Mouse (Mus musculus): ENCODE measurements at regions not wholly inside any gene's neighbourhood (a gene's known extent, or its start where the extent isn't known, plus 50 kb on each side); places are given as distances from the start of the nearest gene placed in this dataset.

- Histone ChIP-seq H3K9ac (ENCODE audit: low read length) (no peak overlapping the region), H3K27ac (ENCODE audit: low read depth) (no peak overlapping the region), H3K4me2 (ENCODE audit: low read length) (no peak overlapping the region), H3K27me3 (replicated peaks; ENCODE audit: control insufficient read depth, insufficient read depth, low read length) (no peaks in the 10 kb centered on the region), H3K9me3 (ENCODE audit: control insufficient read depth, low read length) (no peaks in the 10 kb centered on the region), H3K4me1 (replicated peaks; ENCODE audit: control insufficient read depth, insufficient read depth, low read length) (no peaks in the 10 kb centered on the region), H3K4me3 (ENCODE audit: low read depth, low read length) (no peak overlapping the region), H3K36me3 (ENCODE audit: control insufficient read depth, insufficient read depth, low read length) (no peaks in the 10 kb centered on the region)
- ATAC-seq (replicated peaks; ENCODE audit: low FRiP score, low TSS enrichment, low read depth) = no peak
- 87% methylated on average over 7 of the region's 7 CpGs for WGBS
- no peak for DNase-seq (ENCODE audit: low spot score)
These were observed 346.5 kb downstream of the Prdm2 start for GRCm38 (mm10) chr4:142866341-142866740.

- ATAC-seq (replicated peaks; ENCODE audit: low FRiP score, low TSS enrichment, low read depth) (no peak), DNase-seq (ENCODE audit: low spot score) (no peak)
- Histone ChIP-seq H3K4me1 (replicated peaks; ENCODE audit: control insufficient read depth, insufficient read depth, low read length) (no peaks in the 10 kb centered on the region), H3K9ac (ENCODE audit: low read length) (no peak overlapping the region), H3K9me3 (ENCODE audit: control insufficient read depth, low read length) (no peaks in the 10 kb centered on the region), H3K4me2 (ENCODE audit: low read length) (no peak overlapping the region), H3K27me3 (replicated peaks; ENCODE audit: control insufficient read depth, insufficient read depth, low read length) (no peaks in the 10 kb centered on the region), H3K36me3 (ENCODE audit: control insufficient read depth, insufficient read depth, low read length) (no peaks in the 10 kb centered on the region), H3K4me3 (ENCODE audit: low read depth, low read length) (no peak overlapping the region), H3K27ac (ENCODE audit: low read depth) (no peak overlapping the region)
- 93% methylated on average over 2 of the region's 2 CpGs for WGBS
These were observed 347.2 kb downstream of the Prdm2 start for GRCm38 (mm10) chr4:142865593-142865992.

GRCm38 (mm10) chr4:142863939-142864338 lies 348.9 kb downstream of the Prdm2 start:
- Histone ChIP-seq H3K27me3 (replicated peaks; ENCODE audit: control insufficient read depth, insufficient read depth, low read length) (no peaks in the 10 kb centered on the region), H3K9ac (ENCODE audit: low read length) (no peak overlapping the region), H3K36me3 (ENCODE audit: control insufficient read depth, insufficient read depth, low read length) (no peaks in the 10 kb centered on the region), H3K4me3 (ENCODE audit: low read depth, low read length) (no peak overlapping the region), H3K4me2 (ENCODE audit: low read length) (no peak overlapping the region), H3K27ac (ENCODE audit: low read depth) (no peak overlapping the region), H3K9me3 (ENCODE audit: control insufficient read depth, low read length) (no peaks in the 10 kb centered on the region), H3K4me1 (replicated peaks; ENCODE audit: control insufficient read depth, insufficient read depth, low read length) (no peaks in the 10 kb centered on the region)
- ATAC-seq (replicated peaks; ENCODE audit: low FRiP score, low TSS enrichment, low read depth) (no peak), DNase-seq (ENCODE audit: low spot score) (no peak)
- WGBS = 67% methylated on average over 5 of the region's 5 CpGs

- Histone ChIP-seq H3K4me2 (ENCODE audit: low read length) (no peak overlapping the region), H3K27me3 (replicated peaks; ENCODE audit: control insufficient read depth, insufficient read depth, low read length) (no peaks in the 10 kb centered on the region), H3K9ac (ENCODE audit: low read length) (no peak overlapping the region), H3K36me3 (ENCODE audit: control insufficient read depth, insufficient read depth, low read length) (no peaks in the 10 kb centered on the region), H3K9me3 (ENCODE audit: control insufficient read depth, low read length) (no peaks in the 10 kb centered on the region), H3K27ac (ENCODE audit: low read depth) (no peak overlapping the region), H3K4me1 (replicated peaks; ENCODE audit: control insufficient read depth, insufficient read depth, low read length) (no peaks in the 10 kb centered on the region), H3K4me3 (ENCODE audit: low read depth, low read length) (no peak overlapping the region)
- no peak for ATAC-seq (replicated peaks; ENCODE audit: low FRiP score, low TSS enrichment, low read depth)
- DNase-seq (ENCODE audit: low spot score) = no peak
- 87% methylated on average over 3 of the region's 3 CpGs for WGBS
These were observed 352.4 kb downstream of the Prdm2 start for GRCm38 (mm10) chr4:142860441-142860840.

GRCm38 (mm10) chr4:142856626-142857025 lies 356.2 kb downstream of the Prdm2 start:
- Histone ChIP-seq H3K4me1 (replicated peaks; ENCODE audit: control insufficient read depth, insufficient read depth, low read length) (no peaks in the 10 kb centered on the region), H3K36me3 (ENCODE audit: control insufficient read depth, insufficient read depth, low read length) (no peaks in the 10 kb centered on the region), H3K4me3 (ENCODE audit: low read depth, low read length) (no peak overlapping the region), H3K4me2 (ENCODE audit: low read length) (no peak overlapping the region), H3K9me3 (ENCODE audit: control insufficient read depth, low read length) (no peaks in the 10 kb centered on the region), H3K27ac (ENCODE audit: low read depth) (no peak overlapping the region), H3K27me3 (replicated peaks; ENCODE audit: control insufficient read depth, insufficient read depth, low read length) (no peaks in the 10 kb centered on the region), H3K9ac (ENCODE audit: low read length) (no peak overlapping the region)
- ATAC-seq (replicated peaks; ENCODE audit: low FRiP score, low TSS enrichment, low read depth) (no peak), DNase-seq (ENCODE audit: low spot score) (no peak)
- WGBS = 64% methylated on average over 6 of the region's 6 CpGs

GRCm38 (mm10) chr4:142855635-142856034 lies 357.2 kb downstream of the Prdm2 start:
- H3K36me3 ChIP-seq (ENCODE audit: control insufficient read depth, insufficient read depth, low read length) = no peaks in the 10 kb centered on the region
- no peak for ATAC-seq (replicated peaks; ENCODE audit: low FRiP score, low TSS enrichment, low read depth)
- H3K27me3 ChIP-seq (replicated peaks; ENCODE audit: control insufficient read depth, insufficient read depth, low read length) = no peaks in the 10 kb centered on the region
- 89% methylated on average over 6 of the region's 6 CpGs for WGBS
- DNase-seq (ENCODE audit: low spot score) = no peak
- no peak overlapping the region for H3K27ac ChIP-seq (ENCODE audit: low read depth)
- no peak overlapping the region for H3K4me3 ChIP-seq (ENCODE audit: low read depth, low read length)
- H3K9ac ChIP-seq (ENCODE audit: low read length) = no peak overlapping the region
- no peaks in the 10 kb centered on the region for H3K9me3 ChIP-seq (ENCODE audit: control insufficient read depth, low read length)
- no peak overlapping the region for H3K4me2 ChIP-seq (ENCODE audit: low read length)
- no peaks in the 10 kb centered on the region for H3K4me1 ChIP-seq (replicated peaks; ENCODE audit: control insufficient read depth, insufficient read depth, low read length)

- H3K4me2 ChIP-seq (ENCODE audit: low read length) = no peak overlapping the region
- ATAC-seq (replicated peaks; ENCODE audit: low FRiP score, low TSS enrichment, low read depth) = no peak
- H3K9me3 ChIP-seq (ENCODE audit: control insufficient read depth, low read length) = no peaks in the 10 kb centered on the region
- no peak for DNase-seq (ENCODE audit: low spot score)
- no peak overlapping the region for H3K4me3 ChIP-seq (ENCODE audit: low read depth, low read length)
- no peaks in the 10 kb centered on the region for H3K27me3 ChIP-seq (replicated peaks; ENCODE audit: control insufficient read depth, insufficient read depth, low read length)
- H3K27ac ChIP-seq (ENCODE audit: low read depth) = no peak overlapping the region
- no peak overlapping the region for H3K9ac ChIP-seq (ENCODE audit: low read length)
- 89% methylated on average over 15 of the region's 15 CpGs for WGBS
- no peaks in the 10 kb centered on the region for H3K4me1 ChIP-seq (replicated peaks; ENCODE audit: control insufficient read depth, insufficient read depth, low read length)
- no peaks in the 10 kb centered on the region for H3K36me3 ChIP-seq (ENCODE audit: control insufficient read depth, insufficient read depth, low read length)
These were observed 358.9 kb downstream of the Prdm2 start for GRCm38 (mm10) chr4:142853924-142854323.

GRCm38 (mm10) chr4:142845066-142845696 lies 367.6 kb downstream of the Prdm2 start:
- no peaks in the 10 kb centered on the region for H3K27me3 ChIP-seq (replicated peaks; ENCODE audit: control insufficient read depth, insufficient read depth, low read length)
- DNase-seq (ENCODE audit: low spot score) (no peak), ATAC-seq (replicated peaks; ENCODE audit: low FRiP score, low TSS enrichment, low read depth) (no peak)
- H3K4me2 ChIP-seq (ENCODE audit: low read length) = no peak overlapping the region
- H3K27ac ChIP-seq (ENCODE audit: low read depth) = no peak overlapping the region
- H3K36me3 ChIP-seq (ENCODE audit: control insufficient read depth, insufficient read depth, low read length) = no peaks in the 10 kb centered on the region
- no peaks in the 10 kb centered on the region for H3K4me1 ChIP-seq (replicated peaks; ENCODE audit: control insufficient read depth, insufficient read depth, low read length)
- WGBS = 49% methylated on average over 6 of the region's 6 CpGs
- H3K9me3 ChIP-seq (ENCODE audit: control insufficient read depth, low read length) = no peaks in the 10 kb centered on the region
- H3K9ac ChIP-seq (ENCODE audit: low read length) = no peak overlapping the region
- no peak overlapping the region for H3K4me3 ChIP-seq (ENCODE audit: low read depth, low read length)

GRCm38 (mm10) chr4:142839540-142839939 lies 373.3 kb downstream of the Prdm2 start:
- Histone ChIP-seq H3K27ac (ENCODE audit: low read depth) (no peak overlapping the region), H3K4me2 (ENCODE audit: low read length) (no peak overlapping the region), H3K4me3 (ENCODE audit: low read depth, low read length) (no peak overlapping the region), H3K9me3 (ENCODE audit: control insufficient read depth, low read length) (no peaks in the 10 kb centered on the region), H3K4me1 (replicated peaks; ENCODE audit: control insufficient read depth, insufficient read depth, low read length) (no peaks in the 10 kb centered on the region), H3K9ac (ENCODE audit: low read length) (no peak overlapping the region), H3K27me3 (replicated peaks; ENCODE audit: control insufficient read depth, insufficient read depth, low read length) (no peaks in the 10 kb centered on the region), H3K36me3 (ENCODE audit: control insufficient read depth, insufficient read depth, low read length) (no peaks in the 10 kb centered on the region)
- ATAC-seq (replicated peaks; ENCODE audit: low FRiP score, low TSS enrichment, low read depth) (0 out of 2 replicates have a peak, but pooled peaks have one; percentile 8), DNase-seq (ENCODE audit: low spot score) (no peak)
- 32% methylated on average over 4 of the region's 4 CpGs for WGBS
